Mouse (Mus musculus): ENCODE results near the gene Fam83f.

DNA sequence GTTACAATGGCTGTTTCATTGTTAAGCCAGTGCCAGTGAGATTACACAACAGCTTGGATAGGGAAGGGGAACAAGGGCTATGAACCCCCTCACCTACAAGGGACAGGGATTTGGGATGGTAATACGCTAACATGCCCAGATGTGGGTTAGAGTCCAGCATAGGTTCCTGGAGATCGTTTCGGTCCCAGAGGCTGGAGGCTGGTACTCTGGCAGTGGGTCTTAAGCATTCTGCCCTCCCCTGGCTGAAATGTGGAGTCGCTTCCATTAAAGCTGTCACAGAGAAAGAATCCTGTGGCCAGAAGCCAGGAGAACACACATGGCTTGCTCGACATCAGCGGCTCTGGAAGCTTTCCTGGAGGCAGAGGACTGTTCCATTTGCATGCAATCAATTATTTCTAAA is 37.9 kb downstream of the Fam83f start:
- TF ChIP-seq CTCF (IDR thresholded peaks at IDR 0.05; ENCODE audit: low read depth), result peak; percentile 31; the same call in 1 of the 2 replicates
- no peak for TF ChIP-seq EP300 (IDR thresholded peaks at IDR 0.05; ENCODE audit: low read depth)
